Mouse (Mus musculus): ENCODE results near the gene Slc44a4.
"Not testable (repeated sequence)": the region's sequence is repeated elsewhere in the genome, so short reads cannot be mapped to it uniquely, and the experiment has no call there.

The Slc44a4 gene

DNA sequence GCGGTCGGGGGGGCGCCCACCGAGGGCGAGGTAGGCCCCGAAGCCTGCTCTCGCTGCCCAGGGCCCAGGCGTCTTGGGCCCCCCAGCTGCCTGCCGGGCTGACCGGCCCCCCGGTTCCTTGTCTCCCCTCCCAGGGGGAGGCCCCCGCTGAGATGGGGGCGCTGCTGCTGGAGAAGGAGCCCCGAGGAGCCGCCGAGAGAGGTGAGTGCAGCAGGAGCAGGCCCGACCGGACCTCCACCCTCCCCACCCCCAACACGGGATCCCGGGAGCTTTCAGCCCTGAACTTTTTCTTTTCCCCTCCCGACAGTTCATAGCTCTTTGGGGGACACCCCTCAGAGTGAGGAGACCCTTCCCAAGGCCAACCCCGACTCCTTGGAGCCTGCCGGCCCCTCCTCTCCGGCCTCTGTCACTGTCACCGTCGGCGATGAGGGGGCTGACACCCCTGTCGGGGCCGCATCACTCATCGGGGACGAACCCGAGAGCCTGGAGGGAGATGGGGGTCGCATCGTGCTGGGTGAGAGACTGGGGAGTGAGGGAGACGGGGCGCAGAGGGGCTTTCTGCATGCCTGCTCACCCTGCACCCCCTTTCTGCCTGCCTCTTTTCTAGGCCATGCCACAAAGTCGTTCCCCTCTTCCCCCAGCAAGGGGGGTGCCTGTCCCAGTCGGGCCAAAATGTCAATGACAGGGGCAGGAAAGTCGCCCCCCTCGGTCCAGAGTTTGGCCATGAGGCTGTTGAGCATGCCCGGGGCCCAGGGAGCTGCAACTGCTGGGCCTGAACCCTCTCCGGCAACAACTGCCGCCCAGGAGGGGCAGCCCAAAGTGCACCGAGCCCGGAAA is 15.0 kb upstream of the Slc44a4 start:
- peak; percentile 57 for DNase-seq (ENCODE audit: extremely low spot score, low spot score)

DNA sequence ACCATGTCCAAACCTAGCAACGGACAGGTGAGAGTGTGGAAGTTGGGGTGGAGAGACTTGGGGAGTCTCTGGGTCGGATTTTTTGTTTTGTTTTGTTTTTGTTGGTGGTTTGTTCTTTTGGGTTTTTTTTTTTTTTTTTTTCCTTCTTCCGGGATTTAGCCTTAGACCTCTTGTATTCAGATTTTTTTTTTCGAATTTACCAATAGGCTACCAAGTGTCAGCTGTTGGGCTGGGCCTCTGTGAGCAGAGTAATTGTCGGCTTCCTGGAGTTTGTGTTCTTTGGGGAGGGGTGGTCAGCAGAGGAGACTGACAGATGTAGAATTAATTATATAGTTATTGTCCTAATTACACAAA is 14.4 kb upstream of the Slc44a4 start:
- no peak for DNase-seq (ENCODE audit: extremely low spot score, low spot score)

DNA sequence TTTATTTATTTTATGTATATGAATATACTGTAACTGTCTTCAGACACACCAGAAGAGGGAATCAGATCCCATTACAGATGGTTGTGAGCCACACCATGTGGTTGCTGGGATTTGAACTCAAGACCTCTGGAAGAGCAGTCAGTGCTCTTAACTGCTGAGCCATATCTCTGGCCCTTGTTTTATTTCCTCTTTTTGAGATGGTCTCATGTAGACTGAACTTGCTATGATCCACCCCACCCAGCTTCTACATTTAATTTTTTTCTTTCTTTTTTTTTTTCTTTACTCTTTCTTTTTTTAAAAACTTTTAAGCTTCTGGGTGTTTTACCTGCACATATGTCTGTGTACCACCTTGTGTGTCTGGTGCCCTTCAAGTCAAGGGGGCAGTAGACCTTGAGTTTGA is 13.4 kb upstream of the Slc44a4 start:
- DNase-seq (ENCODE audit: extremely low spot score, low spot score) = not testable (repeated sequence)

DNA sequence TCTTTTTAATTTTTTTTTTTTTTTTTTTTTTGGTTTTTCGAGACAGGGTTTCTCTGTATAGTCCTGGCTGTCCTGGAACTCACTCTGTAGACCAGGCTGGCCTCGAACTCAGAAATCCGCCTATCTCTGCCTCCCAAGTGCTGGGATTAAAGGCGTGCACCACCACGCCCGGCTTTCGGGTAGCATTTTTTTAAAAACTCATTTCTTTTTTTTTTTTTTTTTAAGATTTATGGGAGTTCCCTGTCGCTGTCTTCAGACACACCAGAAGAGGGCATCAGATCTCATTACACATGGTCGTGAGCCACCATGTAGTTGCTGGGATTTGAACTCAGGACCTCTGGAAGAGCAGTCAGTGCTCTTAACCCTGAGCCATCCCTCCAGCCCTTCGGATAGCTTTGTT is 12.3 kb upstream of the Slc44a4 start:
- DNase-seq (ENCODE audit: extremely low spot score, low spot score) = not testable (repeated sequence)

DNA sequence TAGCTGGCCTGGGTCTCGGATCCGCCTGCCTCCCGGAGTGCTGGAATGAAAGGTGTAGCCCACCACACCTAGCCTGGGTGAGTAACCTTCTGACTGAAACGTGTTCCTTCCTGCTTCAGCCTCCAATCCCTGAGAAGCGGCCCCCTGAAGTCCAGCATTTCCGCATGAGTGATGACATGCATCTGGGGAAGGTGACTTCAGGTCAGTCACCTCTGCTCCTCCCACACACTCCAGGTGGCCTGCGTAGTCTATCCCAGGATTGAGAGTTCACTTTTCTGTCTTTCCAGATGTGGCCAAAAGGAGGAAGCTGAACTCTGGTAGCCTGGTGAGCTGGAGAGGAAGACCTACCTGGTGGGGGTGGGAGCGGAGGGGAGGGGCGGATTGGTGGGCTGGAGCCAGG is 11.4 kb upstream of the Slc44a4 start:
- DNase-seq (ENCODE audit: extremely low spot score, low spot score) = no peak

DNA sequence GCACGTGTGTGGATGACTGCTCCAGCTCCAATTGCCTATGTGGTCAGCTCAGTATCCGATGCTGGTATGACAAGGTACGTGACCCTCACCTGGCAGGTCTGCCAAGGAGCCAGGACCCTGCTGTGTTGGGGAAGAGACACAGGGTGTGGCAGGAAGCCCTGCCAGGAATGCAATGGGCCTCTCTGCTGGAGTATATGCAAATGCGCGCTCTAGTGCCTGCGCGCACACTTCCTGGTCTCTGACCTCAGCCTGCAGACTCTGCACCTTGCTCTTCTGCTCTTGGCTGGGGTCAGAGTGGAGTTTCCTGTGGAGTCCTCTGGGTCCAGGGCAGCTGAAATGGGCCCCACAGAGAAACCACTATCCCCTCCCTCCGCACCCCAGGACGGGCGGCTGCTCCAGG is 3.3 kb upstream of the Slc44a4 start:
- no peak for DNase-seq (ENCODE audit: extremely low spot score, low spot score)

DNA sequence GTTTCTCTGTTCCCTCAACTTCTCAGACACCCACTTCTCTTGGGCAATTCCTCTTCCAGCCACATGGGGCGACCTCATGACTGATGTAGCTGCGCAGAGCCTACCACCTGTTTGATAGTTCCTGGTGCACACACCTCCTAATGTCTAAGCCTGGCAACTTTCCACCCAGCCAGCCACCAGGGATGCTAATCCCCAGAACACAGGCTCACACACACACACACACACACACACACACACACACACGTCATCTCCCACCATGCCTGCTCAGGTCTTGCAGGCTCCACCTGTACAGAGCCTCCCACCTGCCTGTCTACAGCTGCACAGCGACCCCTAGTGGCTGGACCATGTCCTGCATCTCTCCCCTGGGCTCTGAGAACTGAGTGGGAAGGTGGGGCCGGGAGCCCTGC is 2.3 kb upstream of the Slc44a4 start:
- peak; percentile 77 for DNase-seq (ENCODE audit: extremely low spot score, low spot score)

DNA sequence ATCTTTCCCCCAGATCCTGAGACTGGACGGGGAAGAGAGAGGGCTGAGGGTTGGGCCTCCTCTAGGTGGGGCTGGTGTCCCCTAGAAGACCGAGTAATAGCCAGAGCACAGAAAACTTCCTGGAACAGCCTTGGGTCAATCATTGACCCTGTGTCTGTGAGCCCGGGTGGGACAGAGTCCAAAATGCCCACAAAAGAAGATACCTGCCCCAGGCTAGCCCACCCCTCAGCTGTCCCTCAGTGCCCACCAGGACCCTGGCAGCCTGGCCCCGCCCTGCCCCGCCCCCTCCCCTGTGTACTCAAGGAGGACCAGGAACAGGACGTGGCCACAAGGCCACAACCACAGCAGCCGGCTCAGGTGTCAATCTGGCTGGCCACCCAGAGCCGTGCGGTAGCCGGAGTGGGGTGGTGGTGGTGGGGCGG is 1.2 kb downstream of the Slc44a4 start:
- no peak for DNase-seq (ENCODE audit: extremely low spot score, low spot score)

DNA sequence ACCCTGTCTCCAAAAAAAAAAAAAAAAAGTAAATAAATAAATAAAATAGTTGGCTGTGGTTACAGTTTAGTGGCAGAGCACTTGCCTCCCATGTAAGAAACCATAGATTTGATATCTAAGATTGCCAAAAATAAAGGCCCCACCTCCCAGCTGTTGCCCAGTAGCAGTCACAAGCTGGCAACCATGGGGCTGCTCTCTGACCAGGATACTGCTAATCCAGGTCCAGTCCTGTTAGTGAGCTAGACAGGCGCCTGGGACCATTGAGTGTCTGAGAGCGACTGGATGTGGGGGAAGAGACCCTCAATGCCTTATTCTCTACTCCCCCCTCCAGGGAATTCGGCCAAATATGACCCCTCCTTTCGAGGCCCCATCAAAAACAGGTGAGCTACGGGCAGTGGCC is 2.0 kb downstream of the Slc44a4 start:
- no peak for DNase-seq (ENCODE audit: extremely low spot score, low spot score)

DNA sequence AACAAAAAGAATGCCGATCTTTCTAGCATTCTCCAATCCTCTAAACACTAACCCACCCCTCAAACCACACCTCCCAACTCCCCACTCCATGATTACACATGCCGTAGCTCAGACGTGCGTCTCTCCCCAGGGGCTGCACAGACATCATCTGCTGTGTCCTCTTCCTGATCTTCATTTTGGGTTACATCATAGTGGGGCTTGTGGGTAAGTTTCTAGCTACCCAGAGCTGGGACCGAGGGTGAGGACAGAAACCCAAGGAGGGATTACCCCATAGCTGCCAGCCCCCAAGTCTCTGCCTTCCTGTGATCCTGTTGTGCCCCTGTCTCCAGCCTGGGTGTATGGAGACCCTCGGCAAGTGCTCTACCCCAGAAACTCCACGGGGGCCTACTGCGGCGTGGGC is 2.9 kb downstream of the Slc44a4 start:
- DNase-seq (ENCODE audit: extremely low spot score, low spot score) = no peak

DNA sequence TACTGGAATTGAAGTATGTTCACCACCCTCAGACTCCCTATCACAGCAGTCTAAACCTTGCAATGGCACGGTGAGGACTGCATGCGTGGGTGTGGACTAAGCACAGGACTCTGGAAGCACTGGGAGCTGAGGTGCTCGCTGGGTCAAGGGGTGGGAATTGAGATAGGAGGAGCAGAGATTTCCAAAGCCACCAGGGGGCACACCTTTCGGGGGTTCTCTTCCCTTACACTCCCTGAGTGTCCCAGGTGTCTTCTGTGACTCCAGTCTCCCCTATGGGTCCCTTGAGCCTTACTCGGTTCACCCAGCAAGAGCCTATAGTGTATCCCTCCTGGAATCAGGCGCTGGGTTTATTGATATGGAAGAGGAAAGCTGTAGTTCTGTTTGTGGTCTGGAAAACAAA is 8.7 kb downstream of the Slc44a4 start:
- no peak for DNase-seq (ENCODE audit: extremely low spot score, low spot score)

DNA sequence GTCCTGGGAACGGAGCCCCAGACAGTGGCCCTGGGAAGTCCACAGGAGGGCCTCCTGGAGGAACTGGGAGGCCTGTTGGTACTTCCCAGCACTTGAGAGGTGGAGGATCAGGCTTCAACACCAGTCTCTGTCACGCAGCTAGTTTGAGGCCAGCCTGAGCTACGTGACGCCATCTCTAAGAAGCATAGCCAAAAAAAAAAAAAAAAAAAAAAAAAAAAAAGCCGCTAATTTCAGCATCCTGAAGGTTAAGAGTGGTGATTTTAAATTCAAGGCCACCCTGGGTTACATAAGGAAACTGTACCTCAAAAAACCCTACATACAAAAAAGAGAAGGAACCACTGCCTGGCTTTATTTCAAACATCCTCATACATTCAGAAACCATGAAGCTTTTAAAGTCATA is 10.0 kb downstream of the Slc44a4 start:
- no peak for DNase-seq (ENCODE audit: extremely low spot score, low spot score)

DNA sequence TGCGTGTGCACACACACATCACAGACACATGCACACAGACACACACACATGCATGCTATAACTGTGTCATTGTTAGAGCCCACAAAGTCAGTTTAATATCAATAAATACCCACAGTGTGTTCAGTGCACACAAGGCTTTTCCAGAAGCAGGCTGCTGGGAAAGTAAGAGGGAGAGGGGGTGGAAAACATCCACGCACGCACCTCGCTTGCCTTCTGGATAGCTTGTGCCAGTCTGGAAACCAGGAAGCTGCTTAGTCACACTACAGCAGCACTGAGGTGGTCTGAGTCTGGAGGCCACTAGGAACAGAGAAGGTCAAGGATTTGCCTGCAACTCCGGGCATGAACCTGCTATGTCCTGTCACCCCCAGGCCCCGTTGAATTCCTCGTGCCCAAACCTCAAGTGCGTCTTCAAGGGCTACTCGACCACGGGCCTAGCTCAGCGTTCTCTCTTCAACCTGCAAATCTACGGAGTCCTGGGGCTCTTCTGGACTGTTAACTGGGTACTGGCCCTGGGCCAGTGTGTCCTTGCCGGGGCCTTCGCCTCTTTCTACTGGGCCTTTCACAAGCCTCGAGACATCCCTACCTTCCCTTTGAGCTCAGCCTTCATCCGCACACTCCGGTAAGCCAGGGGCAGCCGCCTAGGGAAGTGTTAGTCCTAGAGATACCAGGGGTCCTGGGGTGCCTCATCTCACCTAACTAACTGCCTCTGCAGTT is 13.2 kb downstream of the Slc44a4 start:
- no peak for DNase-seq (ENCODE audit: extremely low spot score, low spot score)

DNA sequence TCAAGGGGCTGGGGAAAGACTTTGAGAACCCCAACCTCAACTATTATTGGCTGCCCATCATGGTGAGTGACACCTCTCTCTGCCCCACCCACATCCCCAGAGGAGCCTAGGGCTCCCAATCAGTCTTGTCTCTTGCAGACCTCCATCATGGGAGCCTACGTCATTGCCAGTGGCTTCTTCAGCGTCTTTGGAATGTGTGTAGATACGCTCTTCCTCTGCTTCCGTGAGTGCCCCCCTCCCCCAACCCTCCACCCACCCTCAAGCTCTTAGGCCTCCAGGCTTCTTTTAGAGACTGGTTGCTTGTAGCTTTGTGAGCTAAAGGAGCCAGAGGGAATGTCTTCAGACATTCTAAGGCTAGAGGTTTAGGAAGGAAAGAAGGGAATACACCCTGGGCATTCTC is 14.6 kb downstream of the Slc44a4 start:
- no peak for DNase-seq (ENCODE audit: extremely low spot score, low spot score)

DNA sequence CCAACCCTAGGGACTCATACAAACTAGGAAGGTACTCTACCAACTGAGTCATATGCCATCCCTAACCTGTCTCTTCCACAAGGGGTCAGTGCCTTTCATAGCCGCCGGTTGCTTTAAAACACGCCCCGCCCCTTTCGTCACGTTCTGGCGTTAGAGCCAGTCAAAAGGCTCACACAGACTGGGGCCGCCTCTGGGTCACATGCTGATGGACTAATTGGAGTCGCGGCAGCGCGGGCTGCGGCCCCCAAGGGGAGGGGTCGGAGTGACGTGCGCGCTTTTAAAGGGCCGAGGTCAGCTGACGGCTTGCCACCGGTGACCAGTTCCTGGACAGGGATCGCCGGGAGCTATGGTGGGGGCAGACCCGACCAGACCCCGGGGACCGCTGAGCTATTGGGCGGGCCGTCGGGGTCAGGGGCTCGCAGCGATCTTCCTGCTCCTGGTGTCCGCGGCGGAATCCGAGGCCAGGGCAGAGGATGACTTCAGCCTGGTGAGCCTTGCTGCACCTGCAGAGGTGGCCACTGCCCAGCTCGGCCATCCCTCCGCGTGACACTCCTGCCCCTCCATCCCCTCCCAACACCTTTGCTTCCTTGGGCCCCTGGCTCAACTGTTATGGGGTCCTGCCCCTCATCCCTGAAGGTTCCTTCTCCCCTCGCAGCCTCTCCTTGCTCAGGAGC is 16.9 kb downstream of the Slc44a4 start, which contains the start of gene Neu1:
Gene Neu1, plus strand, starts transcription at position 193 of the 674 bp plus-strand sequence.
- DNase-seq (ENCODE audit: extremely low spot score, low spot score) = peak; percentile 94

DNA sequence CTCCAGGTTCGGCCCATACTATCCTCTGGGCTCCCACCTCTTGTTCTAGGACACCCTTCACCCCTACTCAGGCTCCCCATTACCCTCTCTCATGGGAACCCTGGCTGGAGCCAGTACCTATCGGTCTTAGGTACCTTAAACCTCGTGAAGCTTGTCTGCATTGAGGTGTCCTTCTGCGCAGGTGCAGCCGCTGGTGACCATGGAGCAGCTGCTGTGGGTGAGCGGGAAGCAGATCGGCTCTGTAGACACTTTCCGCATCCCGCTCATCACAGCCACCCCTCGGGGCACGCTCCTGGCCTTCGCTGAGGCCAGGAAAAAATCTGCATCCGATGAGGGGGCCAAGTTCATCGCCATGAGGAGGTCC is 17.5 kb downstream of the Slc44a4 start:
- DNase-seq (ENCODE audit: extremely low spot score, low spot score) = no peak

DNA sequence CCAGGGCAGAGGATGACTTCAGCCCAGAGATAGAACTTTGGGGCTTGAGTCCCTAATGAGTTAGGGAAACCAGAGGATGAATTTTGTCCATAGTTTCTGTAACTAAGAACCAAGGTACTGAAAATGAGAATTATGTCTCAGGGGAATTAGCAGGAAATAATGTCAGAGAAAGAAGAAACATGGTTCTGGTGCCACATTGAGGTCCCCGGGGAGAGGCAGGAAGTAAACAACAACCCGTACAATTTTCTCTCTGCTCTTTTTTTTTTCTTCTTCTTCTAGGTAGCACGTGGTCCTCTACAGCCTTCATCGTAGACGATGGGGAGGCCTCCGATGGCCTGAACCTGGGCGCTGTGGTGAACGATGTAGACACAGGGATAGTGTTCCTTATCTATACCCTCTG is 18.0 kb downstream of the Slc44a4 start:
- DNase-seq (ENCODE audit: extremely low spot score, low spot score) = no peak

DNA sequence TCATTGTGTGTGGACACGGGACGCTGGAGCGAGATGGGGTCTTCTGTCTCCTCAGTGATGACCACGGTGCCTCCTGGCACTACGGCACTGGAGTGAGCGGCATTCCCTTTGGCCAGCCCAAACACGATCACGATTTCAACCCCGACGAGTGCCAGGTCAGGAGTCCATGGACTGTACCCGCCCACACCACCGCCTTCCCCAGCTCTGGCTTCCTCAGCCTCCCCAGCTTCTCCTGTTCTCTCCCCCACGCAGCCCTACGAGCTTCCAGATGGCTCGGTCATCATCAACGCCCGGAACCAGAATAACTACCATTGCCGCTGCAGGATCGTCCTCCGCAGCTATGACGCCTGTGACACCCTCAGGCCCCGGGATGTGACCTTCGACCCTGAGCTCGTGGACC is 19.8 kb downstream of the Slc44a4 start:
- DNase-seq (ENCODE audit: extremely low spot score, low spot score) = no peak

DNA sequence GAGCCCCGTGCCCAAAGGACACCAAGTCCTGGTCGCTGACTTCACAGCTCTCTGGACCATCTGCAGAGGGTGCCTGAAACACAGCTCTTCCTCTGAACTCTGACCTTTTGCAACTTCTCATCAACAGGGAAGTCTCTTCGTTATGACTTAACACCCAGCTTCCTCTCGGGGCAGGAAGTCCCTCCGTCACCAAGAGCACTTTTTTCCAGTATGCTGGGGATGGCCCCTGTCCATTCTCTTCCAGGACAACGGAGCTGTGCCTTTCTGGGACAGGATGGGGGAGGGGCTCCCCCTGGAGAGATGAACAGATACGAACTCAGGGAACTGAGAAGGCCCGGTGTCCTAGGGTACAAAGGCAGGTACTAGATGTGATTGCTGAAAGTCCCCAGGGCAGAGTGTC is 20.6 kb downstream of the Slc44a4 start:
- no peak for DNase-seq (ENCODE audit: extremely low spot score, low spot score)

DNA sequence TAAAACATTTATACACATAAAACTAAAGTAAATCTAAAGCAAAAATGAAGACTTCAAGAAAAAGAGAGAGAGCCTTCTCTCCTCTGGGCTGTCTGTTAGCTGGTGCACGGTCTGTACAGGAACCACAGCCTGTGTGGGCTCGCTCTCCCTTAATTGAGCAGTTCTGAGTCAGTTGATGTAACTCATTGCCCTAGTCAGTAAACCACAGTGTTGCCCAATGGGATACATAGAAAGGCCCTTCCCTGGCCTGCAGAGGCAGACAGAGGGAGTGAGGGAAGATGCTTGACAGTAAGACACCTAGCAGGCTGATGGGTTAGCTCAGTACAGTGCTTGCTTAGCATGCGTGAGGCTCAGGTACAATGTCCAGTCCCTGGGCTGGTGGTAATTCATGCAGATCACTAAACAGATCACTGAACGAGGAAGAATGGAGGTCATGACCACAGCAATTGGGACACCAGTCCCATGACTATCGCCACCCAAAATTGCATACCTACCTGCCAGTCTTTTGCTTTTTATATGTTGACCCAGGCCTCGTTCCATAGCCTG is 23.8 kb downstream of the Slc44a4 start:
- DNase-seq (ENCODE audit: extremely low spot score, low spot score) = no peak

DNA sequence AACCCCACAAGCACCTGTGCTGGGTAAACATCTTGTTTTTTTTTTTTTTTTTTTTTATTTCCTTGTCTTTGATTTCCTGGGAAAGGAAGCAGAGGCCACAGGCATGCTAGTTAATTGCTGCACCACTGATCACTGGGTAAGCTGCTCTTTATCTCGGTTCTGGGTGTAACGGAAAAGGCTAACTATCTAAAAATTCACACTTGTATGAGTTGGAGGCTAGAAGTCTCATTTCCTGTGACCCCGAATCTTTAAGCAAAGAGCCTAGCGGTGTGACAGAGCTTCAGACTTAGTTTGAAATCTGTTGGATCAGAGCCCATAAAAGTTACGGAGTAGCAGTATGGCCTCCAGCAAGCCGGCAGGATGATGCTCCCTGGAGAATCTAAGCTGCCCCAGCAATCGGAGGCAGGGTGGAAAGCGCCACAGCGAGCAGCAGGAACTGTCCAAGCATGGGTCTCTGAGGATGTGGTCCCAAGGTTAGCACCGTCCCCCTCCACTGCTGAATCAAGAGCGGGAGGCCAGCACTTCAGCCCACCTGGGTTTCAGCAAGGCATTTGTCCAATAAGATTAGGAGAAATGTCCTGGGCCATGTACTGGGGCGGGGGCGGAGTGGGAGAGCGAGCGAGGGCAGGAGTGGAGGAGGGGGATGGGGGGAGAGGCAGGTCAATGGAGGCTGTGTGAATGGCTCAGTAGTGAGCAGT is 27.2 kb downstream of the Slc44a4 start:
- peak; percentile 49 for DNase-seq (ENCODE audit: extremely low spot score, low spot score)

All from neural tube, embryonic 10.5 days (tissue).